Mouse (Mus musculus) neural tube, embryonic 15.5 days (tissue): ENCODE results near the gene Caprin2. TPM values are rescaled to one million over a fixed set of nuclear protein-coding genes. Genes with fewer than 3 reads are reported as not detected.

ENCODE experiments used
- ATAC-seq: fragments of 200-750 bp; cut with Nextera tagmentation; 2 replicates; pipeline ENCODE4 v1.8.0; 2017; ENCODE audit warnings: mild to moderate bottlenecking, moderate TSS enrichment, moderate library complexity; ENCODE audit not compliant: low FRiP score
- H3K27ac ChIP-seq: fragments of 300-500 bp; sonication (generic); replicated peaks from 2 replicates; pipeline ENCODE4 v1.5.1; 2015; ENCODE audit warnings: mild to moderate bottlenecking, inconsistent platforms
- H3K27me3 ChIP-seq: fragments of 300-500 bp; sonication (generic); replicated peaks from 2 replicates; pipeline ENCODE4 v1.6.1; 2015; ENCODE audit warnings: inconsistent platforms
- H3K36me3 ChIP-seq: fragments of 300-500 bp; sonication (generic); 2 replicates; pipeline ENCODE4 v1.6.1; 2015; ENCODE audit warnings: inconsistent platforms
- H3K4me1 ChIP-seq: fragments of 300-500 bp; sonication (generic); 2 replicates; pipeline ENCODE4 v1.6.1; 2015; ENCODE audit warnings: inconsistent platforms
- H3K4me2 ChIP-seq: fragments of 300-500 bp; sonication (generic); 2 replicates; pipeline ENCODE4 v1.6.1; 2015; ENCODE audit warnings: inconsistent platforms, mild to moderate bottlenecking, moderate library complexity
- H3K4me3 ChIP-seq: fragments of 300-500 bp; sonication (generic); replicated peaks from 2 replicates; pipeline ENCODE4 v1.5.1; 2015; ENCODE audit warnings: mild to moderate bottlenecking, inconsistent platforms
- H3K9ac ChIP-seq: fragments of 300-500 bp; sonication (generic); replicated peaks from 2 replicates; pipeline ENCODE4 v1.6.1; 2015; ENCODE audit warnings: mild to moderate bottlenecking, inconsistent platforms
- H3K9me3 ChIP-seq: fragments of 300-500 bp; sonication (generic); replicated peaks from 2 replicates; pipeline ENCODE4 v1.6.1; 2016; ENCODE audit warnings: inconsistent platforms
- WGBS: fragments of 180-500 bp; shearing (Covaris S2); methylation state at CpG from one replicate; pipeline ENCODE4 v1.1.7; 2015; ENCODE audit warnings: mixed read lengths; 5-methylcytosine and 5-hydroxymethylcytosine counted together
- polyA plus RNA-seq: library from polyadenylated mRNA; unstranded; fragments of >200 nt; fragmentation: Nextera tagmentation; extraction: Ambion mirVana; gene quantifications from 2 replicates; pipeline ENCODE4 v1.2.1, GENCODE M21; 2015

Caprin2 gene
- polyA plus RNA-seq, 1 experiment from 2014 or later, result 10.6 TPM

- H3K9me3 ChIP-seq, result no peaks in the 10 kb centered on the region
- 27% methylated on average over 3 of the region's 3 CpGs for WGBS
- H3K27ac ChIP-seq, result no peak overlapping the region
- no peak for ATAC-seq
- no peaks in the 10 kb centered on the region for H3K36me3 ChIP-seq
- H3K9ac ChIP-seq, result no peak overlapping the region
- peak overlapping the region; percentile 93 for H3K4me2 ChIP-seq
- peaks cover 19% of the 10 kb centered on the region for H3K4me1 ChIP-seq
- no peaks in the 10 kb centered on the region for H3K27me3 ChIP-seq
- peak overlapping the region; percentile 86 for H3K4me3 ChIP-seq
Observed at GRCm38 (mm10) chr6:148831728-148832121, 64.3 kb downstream of the Caprin2 start.

- Histone ChIP-seq H3K27ac (peak within 1 kb of the TSS; percentile 62; the same call in 1 of the 2 replicates), H3K4me3 (peak within 1 kb of the TSS; percentile 86), H3K9me3 (no peaks in the 10 kb centered on the region), H3K27me3 (no peaks in the 10 kb centered on the region), H3K4me2 (peak within 1 kb of the TSS; percentile 93), H3K9ac (peak within 1 kb of the TSS; percentile 65), H3K36me3 (no peaks in the 10 kb centered on the region), H3K4me1 (peaks cover 19% of the 10 kb centered on the region)
- ATAC-seq, result peak; percentile 99
- WGBS, result under 1% methylated on average over 47 of the region's 47 CpGs
Observed at GRCm38 (mm10) chr6:148830748-148831727, 65.0 kb downstream of the Caprin2 start, which contains the start of gene Ipo8. Ipo8 (minus strand) TSS chr6:148831467.

- no peak overlapping the region for H3K27ac ChIP-seq
- 2% methylated on average over 3 of the region's 3 CpGs for WGBS
Observed at GRCm38 (mm10) chr6:148830355-148830747, 65.7 kb downstream of the Caprin2 start.

GRCm38 (mm10) chr6:148826119-148826518 lies 69.9 kb downstream of the Caprin2 start:
- Histone ChIP-seq H3K27me3 (no peaks in the 10 kb centered on the region), H3K4me3 (no peak overlapping the region), H3K4me1 (peaks cover 15% of the 10 kb centered on the region), H3K36me3 (peaks cover 7% of the 10 kb centered on the region), H3K27ac (no peak overlapping the region), H3K4me2 (no peak overlapping the region), H3K9me3 (no peaks in the 10 kb centered on the region), H3K9ac (no peak overlapping the region)
- no peak for ATAC-seq
- 93% methylated on average over 4 of the region's 4 CpGs for WGBS

More at GRCm38 (mm10) chr6:148830355-148830747, 65.7 kb downstream of the Caprin2 start:
- Histone ChIP-seq H3K4me3 (peak overlapping the region; percentile 86), H3K4me1 (peaks cover 19% of the 10 kb centered on the region), H3K9me3 (no peaks in the 10 kb centered on the region), H3K36me3 (no peaks in the 10 kb centered on the region), H3K9ac (peak overlapping the region; percentile 65), H3K4me2 (peak overlapping the region; percentile 93), H3K27me3 (no peaks in the 10 kb centered on the region)
- no peak for ATAC-seq

GRCm38 (mm10) chr6:148818624-148819343 lies 77.3 kb downstream of the Caprin2 start:
- 84% methylated on average over 4 of the region's 4 CpGs for WGBS
- ATAC-seq, result no peak
- no peaks in the 10 kb centered on the region for H3K4me1 ChIP-seq
- peaks cover 53% of the 10 kb centered on the region for H3K36me3 ChIP-seq
- H3K27me3 ChIP-seq, result no peaks in the 10 kb centered on the region
- no peak overlapping the region for H3K9ac ChIP-seq
- H3K4me3 ChIP-seq, result no peak overlapping the region
- no peak overlapping the region for H3K27ac ChIP-seq
- H3K4me2 ChIP-seq, result no peak overlapping the region
- H3K9me3 ChIP-seq, result no peaks in the 10 kb centered on the region

GRCm38 (mm10) chr6:148816751-148817150 lies 79.3 kb downstream of the Caprin2 start:
- H3K4me1 ChIP-seq, result no peaks in the 10 kb centered on the region
- H3K9ac ChIP-seq, result no peak overlapping the region
- no peaks in the 10 kb centered on the region for H3K27me3 ChIP-seq
- 92% methylated on average over 5 of the region's 5 CpGs for whole genome bisulfite sequencing
- H3K4me3 ChIP-seq, result no peak overlapping the region
- no peak overlapping the region for H3K4me2 ChIP-seq
- no peaks in the 10 kb centered on the region for H3K9me3 ChIP-seq
- H3K27ac ChIP-seq, result no peak overlapping the region
- peaks cover 55% of the 10 kb centered on the region for H3K36me3 ChIP-seq
- no peak for ATAC-seq

GRCm38 (mm10) chr6:148811117-148811516 lies 84.9 kb downstream of the Caprin2 start:
- Histone ChIP-seq H3K9me3 (no peaks in the 10 kb centered on the region), H3K4me3 (no peak overlapping the region), H3K27ac (no peak overlapping the region), H3K27me3 (no peaks in the 10 kb centered on the region), H3K4me1 (no peaks in the 10 kb centered on the region), H3K9ac (no peak overlapping the region), H3K36me3 (peaks cover 58% of the 10 kb centered on the region), H3K4me2 (no peak overlapping the region)
- WGBS, result 90% methylated on average over 2 of the region's 2 CpGs
- no peak for ATAC-seq

GRCm38 (mm10) chr6:148799773-148800172 lies 96.3 kb downstream of the Caprin2 start:
- Histone ChIP-seq H3K27me3 (no peaks in the 10 kb centered on the region), H3K4me2 (no peak overlapping the region), H3K36me3 (peaks cover 62% of the 10 kb centered on the region), H3K4me1 (no peaks in the 10 kb centered on the region), H3K4me3 (no peak overlapping the region), H3K9me3 (no peaks in the 10 kb centered on the region), H3K27ac (no peak overlapping the region), H3K9ac (no peak overlapping the region)
- ATAC-seq, result no peak
- WGBS, result 78% methylated on average over 4 of the region's 4 CpGs

- no peak overlapping the region for H3K9ac ChIP-seq
- no peaks in the 10 kb centered on the region for H3K9me3 ChIP-seq
- no peak overlapping the region for H3K27ac ChIP-seq
- H3K27me3 ChIP-seq, result no peaks in the 10 kb centered on the region
- H3K4me2 ChIP-seq, result no peak overlapping the region
- peaks cover 44% of the 10 kb centered on the region for H3K36me3 ChIP-seq
- H3K4me1 ChIP-seq, result no peaks in the 10 kb centered on the region
- 92% methylated on average over 2 of the region's 2 CpGs for WGBS
- H3K4me3 ChIP-seq, result no peak overlapping the region
- no peak for ATAC-seq
Observed at GRCm38 (mm10) chr6:148795145-148795544, 100.9 kb downstream of the Caprin2 start.
